In the genomic region with DNA sequence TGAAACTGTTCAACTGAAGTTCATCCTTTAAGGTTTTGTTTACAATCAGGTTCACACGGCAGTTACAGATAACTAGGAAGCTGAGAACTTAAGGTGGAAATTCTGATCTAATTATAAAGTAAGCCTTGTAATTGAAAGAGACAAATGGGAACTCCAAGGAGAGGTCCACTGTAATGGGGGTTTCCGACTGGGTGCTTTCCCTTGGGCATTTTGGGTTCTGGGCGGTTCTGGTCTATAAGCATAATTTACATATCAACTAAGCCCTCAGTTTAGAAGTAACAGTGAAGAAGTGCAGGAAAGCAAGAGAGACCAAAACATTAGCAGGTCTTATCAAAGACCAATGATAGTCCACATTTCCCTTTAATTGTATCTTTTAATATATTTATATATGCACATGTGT, we compare ENCODE assay signal across 16 mouse cellular contexts.
"Had no signal": no experiment of that assay in that cellular context is flagged by ENCODE, and none has a peak within 500 bp of the region (broad histone marks: within the 10 kb centered on the region; RNA-seq: fewer than 3 reads in every experiment).

No protein-coding gene starts in this region.

- H3K4me3 ChIP-seq: kidney, embryonic 15.5 days; limb, embryonic 15.5 days; liver, embryonic 12.5 days; lung, embryonic 15.5 days; midbrain, embryonic 13.5 days; myocyte; neural tube, embryonic 12.5 days; stomach, embryonic 15.5 days had no signal

- H3K27me3 ChIP-seq: kidney, embryonic 15.5 days; limb, embryonic 15.5 days; liver, embryonic 12.5 days; lung, embryonic 15.5 days; midbrain, embryonic 13.5 days; neural tube, embryonic 12.5 days; stomach, embryonic 15.5 days had no signal

- DNase-seq: kidney, adult 18-20 months; kidney, postnatal 14 days; layer of hippocampus, postnatal 36 days; lung, postnatal 14 days; retina, postnatal 1 day; right cerebral cortex, postnatal 4 days; thymus, adult 2 months; thymus, postnatal 25 days had no signal

- H3K36me3 ChIP-seq: kidney, embryonic 15.5 days; limb, embryonic 15.5 days; liver, embryonic 12.5 days; lung, embryonic 15.5 days; midbrain, embryonic 13.5 days; neural tube, embryonic 12.5 days; stomach, embryonic 15.5 days had no signal
